Mouse (Mus musculus) erythroblast, embryonic 14.5 days (primary cell): ENCODE data around the gene Krt6a.

Experiments used
- GATA1 ChIP-seq: IDR thresholded peaks from 2 replicates; pipeline ENCODE4 v1.6.1; 2012; ENCODE audit warnings: low read length, inconsistent platforms, mixed read lengths
- TAL1 ChIP-seq: IDR thresholded peaks from 3 replicates; pipeline ENCODE4 v1.6.1; 2012; ENCODE audit warnings: low read length, inconsistent platforms, mixed read lengths

DNA sequence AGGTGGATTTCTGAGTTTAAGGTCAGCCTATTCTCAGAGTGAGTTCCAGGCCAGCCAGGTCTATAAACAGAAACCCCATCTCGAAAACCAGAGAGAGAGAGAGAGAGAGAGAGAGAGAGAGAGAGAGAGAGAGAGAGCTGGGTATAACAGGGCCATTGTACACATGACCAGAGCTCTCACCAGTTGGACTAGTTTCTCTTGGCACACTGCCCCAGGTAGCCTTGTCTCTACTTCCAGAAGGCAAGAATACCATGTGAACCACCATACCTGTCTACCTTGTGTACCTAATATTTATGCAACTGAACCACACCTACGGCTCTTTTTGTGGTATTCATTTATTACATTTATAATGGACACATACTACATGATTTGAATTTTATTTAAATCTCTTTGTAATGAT lies 5.9 kb downstream of the Krt6a start:
- TF ChIP-seq GATA1 (no peak), TAL1 (no peak)
